Mouse (Mus musculus): ENCODE results near the gene Prtg. TPM values are rescaled to one million over a fixed set of nuclear protein-coding genes. Genes with fewer than 3 reads are reported as not detected.
A peak's percentile ranks its signal among the peaks of the same experiment; 100 is the strongest.

The Prtg gene
- not detected in 2 replicates for polyA plus RNA-seq (2012; ENCODE audit: insufficient read depth, insufficient read length, missing spikeins)

- H3K27ac ChIP-seq (ENCODE audit: insufficient read depth, low read depth, low read length): no peak within 1 kb of the TSS
- H3K4me3 ChIP-seq (ENCODE audit: insufficient read depth, low read length): peak within 1 kb of the TSS; percentile 86
- H3K4me1 ChIP-seq (ENCODE audit: control insufficient read depth, insufficient read depth, low read length): no peaks in the 10 kb centered on the region
- TF ChIP-seq CTCF (IDR thresholded peaks at IDR 0.05; ENCODE audit: low read depth, low read length) (no peak), POLR2A (IDR thresholded peaks at IDR 0.05; ENCODE audit: borderline replicate concordance, low read depth, low read length) (no peak)
Measured at GRCm38 (mm10) chr9:72806731-72807419, at the start of gene Prtg. Gene Prtg, plus strand, starts transcription at chr9:72806874.

DNA sequence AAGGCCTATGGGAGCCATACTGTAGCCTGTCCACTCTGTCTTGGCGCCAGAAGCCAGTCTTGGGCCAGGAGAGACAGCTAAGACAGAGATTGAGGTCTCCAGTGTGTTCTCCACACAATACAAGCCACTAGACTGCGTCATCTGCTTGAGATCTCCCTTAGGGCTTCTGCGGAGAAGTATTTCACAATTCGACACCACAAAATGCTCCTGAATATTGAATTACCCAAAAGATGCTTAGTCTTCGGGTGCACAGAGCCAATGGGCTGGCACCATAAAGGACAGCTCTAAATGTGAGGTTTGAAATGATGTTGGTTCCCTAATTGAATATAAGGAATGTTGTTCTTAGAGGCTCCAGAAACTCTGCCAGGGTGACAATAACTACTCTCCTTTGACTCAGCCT, 49.5 kb upstream of the Prtg start:
- no peaks in the 10 kb centered on the region for H3K4me1 ChIP-seq (ENCODE audit: control insufficient read depth, insufficient read depth, low read length)
- TF ChIP-seq POLR2A (IDR thresholded peaks at IDR 0.05; ENCODE audit: borderline replicate concordance, low read depth, low read length): no peak
- no peak for TF ChIP-seq CTCF (IDR thresholded peaks at IDR 0.05; ENCODE audit: low read depth, low read length)
- H3K27ac ChIP-seq (ENCODE audit: insufficient read depth, low read depth, low read length): no peak overlapping the region
- H3K4me3 ChIP-seq (ENCODE audit: insufficient read depth, low read length): no peak overlapping the region

DNA sequence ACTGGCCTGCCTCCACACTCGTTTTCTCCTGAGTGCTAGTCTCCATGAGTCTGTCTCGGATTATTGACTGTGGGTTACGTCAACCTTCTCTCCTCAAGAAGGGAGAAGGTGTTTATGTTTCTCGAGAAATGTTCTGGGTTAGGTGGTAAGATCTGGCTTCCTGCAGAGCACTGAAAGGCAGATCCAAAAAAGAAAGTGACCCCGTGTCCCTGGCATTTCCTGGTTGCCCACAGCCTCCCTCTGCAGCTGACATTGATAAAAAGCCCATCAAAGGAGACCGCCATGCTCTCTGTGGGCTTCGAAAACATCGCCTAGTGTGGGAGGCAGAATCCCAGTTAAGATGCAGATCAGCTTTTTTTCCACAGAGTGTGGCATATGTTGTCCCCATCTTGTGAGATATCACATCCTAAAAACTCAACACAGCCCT, 48.0 kb upstream of the Prtg start:
- H3K4me1 ChIP-seq (ENCODE audit: control insufficient read depth, insufficient read depth, low read length): no peaks in the 10 kb centered on the region
- TF ChIP-seq POLR2A (IDR thresholded peaks at IDR 0.05; ENCODE audit: borderline replicate concordance, low read depth, low read length): no peak
- no peak for TF ChIP-seq CTCF (IDR thresholded peaks at IDR 0.05; ENCODE audit: low read depth, low read length)
- H3K27ac ChIP-seq (ENCODE audit: insufficient read depth, low read depth, low read length): no peak overlapping the region
- no peak overlapping the region for H3K4me3 ChIP-seq (ENCODE audit: insufficient read depth, low read length)

DNA sequence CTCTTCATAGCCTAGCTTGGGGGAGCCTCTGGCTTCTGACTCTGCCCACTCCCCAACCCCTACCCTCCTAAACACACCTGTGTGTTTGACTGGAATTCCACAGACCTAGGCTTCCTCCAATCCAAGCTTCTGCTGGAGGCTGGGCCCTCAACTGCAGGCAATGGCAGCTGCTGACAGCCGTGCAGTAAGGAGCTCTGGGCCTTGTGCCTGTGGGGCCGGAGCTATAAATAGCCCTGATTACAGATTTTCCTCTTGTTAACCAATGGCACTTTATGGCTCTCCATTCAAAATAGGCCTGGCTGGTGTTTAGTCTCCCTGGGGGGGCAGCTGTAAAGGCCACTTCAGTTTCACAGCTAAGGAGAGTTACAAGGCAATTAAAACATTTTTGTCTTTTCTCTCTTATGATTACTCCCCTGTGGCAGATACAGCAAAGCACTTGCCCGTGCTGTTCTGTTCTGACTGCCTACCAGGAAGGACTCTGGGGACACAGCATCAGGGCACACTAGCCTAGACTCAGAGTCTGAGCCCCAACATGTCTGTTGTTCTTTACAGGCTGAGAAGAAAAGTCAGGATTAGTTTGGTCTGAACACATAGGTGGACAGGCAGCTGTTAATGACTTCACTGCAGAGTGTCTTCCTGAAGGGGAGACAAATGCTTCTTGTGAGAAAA, 43.5 kb upstream of the Prtg start:
- no peak overlapping the region for H3K27ac ChIP-seq (ENCODE audit: insufficient read depth, low read depth, low read length)
- H3K4me3 ChIP-seq (ENCODE audit: insufficient read depth, low read length): no peak overlapping the region
- TF ChIP-seq POLR2A (IDR thresholded peaks at IDR 0.05; ENCODE audit: borderline replicate concordance, low read depth, low read length): no peak
- no peak for TF ChIP-seq CTCF (IDR thresholded peaks at IDR 0.05; ENCODE audit: low read depth, low read length)
- no peaks in the 10 kb centered on the region for H3K4me1 ChIP-seq (ENCODE audit: control insufficient read depth, insufficient read depth, low read length)

DNA sequence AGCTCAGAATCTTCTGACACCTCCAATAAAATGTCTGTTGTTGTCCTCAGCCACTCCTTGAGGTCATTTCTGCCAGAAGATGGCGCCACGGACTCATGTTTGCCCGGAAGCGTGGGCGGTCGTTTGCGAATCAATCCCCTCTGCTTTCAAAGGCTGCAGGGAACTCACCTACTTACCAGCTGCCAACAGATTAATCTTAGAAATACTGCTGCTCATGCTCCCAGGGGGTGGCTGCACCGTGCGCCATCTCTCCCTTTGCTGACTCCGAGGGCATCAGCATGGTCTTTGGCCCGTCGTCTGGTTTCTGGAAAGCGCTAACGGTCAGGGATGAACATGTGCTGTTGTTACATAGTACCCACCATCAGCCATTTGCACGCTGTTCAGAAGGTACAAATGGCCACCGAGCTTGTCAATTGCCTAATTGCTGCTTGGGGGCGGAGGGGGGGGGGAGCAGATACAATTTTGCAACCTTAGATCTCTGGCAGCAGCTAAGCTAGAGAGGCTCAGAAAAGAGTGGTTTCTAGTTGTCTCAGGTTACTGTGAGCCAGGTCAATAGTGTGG, 39.8 kb upstream of the Prtg start:
- no peak for TF ChIP-seq POLR2A (IDR thresholded peaks at IDR 0.05; ENCODE audit: borderline replicate concordance, low read depth, low read length)
- peak; percentile 85 for TF ChIP-seq CTCF (IDR thresholded peaks at IDR 0.05; ENCODE audit: low read depth, low read length)
- H3K4me3 ChIP-seq (ENCODE audit: insufficient read depth, low read length): peak overlapping the region; percentile 50
- no peaks in the 10 kb centered on the region for H3K4me1 ChIP-seq (ENCODE audit: control insufficient read depth, insufficient read depth, low read length)
- H3K27ac ChIP-seq (ENCODE audit: insufficient read depth, low read depth, low read length): no peak overlapping the region

DNA sequence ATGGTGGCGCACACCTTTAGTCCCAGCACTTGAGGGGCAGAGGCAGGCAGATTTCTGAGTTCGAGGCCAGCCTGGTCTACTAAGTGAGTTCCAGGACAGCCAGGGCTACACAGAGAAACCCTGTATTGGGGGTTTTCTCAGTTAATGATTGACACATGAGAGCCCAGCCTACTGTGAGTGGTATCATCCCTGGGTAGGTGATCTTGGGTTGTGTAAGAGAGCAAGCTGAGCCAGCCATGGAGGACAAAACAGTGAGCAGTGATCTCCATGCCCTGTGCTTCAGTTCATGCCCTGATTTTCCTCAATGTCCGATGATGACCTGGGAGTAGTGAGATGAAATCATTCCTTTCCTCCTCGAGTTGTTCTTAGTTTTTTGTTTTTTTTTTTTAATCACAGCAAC, 31.7 kb upstream of the Prtg start:
- TF ChIP-seq CTCF (IDR thresholded peaks at IDR 0.05; ENCODE audit: low read depth, low read length) (no peak), POLR2A (IDR thresholded peaks at IDR 0.05; ENCODE audit: borderline replicate concordance, low read depth, low read length) (no peak)
- Histone ChIP-seq H3K27ac (ENCODE audit: insufficient read depth, low read depth, low read length) (no peak overlapping the region), H3K4me1 (ENCODE audit: control insufficient read depth, insufficient read depth, low read length) (no peaks in the 10 kb centered on the region)

GRCm38 (mm10) chr9:72779004-72779403, 27.7 kb upstream of the Prtg start:
- no peak overlapping the region for H3K4me3 ChIP-seq (ENCODE audit: insufficient read depth, low read length)
- H3K27ac ChIP-seq (ENCODE audit: insufficient read depth, low read depth, low read length): no peak overlapping the region
- TF ChIP-seq POLR2A (IDR thresholded peaks at IDR 0.05; ENCODE audit: borderline replicate concordance, low read depth, low read length): no peak
- no peak for TF ChIP-seq CTCF (IDR thresholded peaks at IDR 0.05; ENCODE audit: low read depth, low read length)
- H3K4me1 ChIP-seq (ENCODE audit: control insufficient read depth, insufficient read depth, low read length): no peaks in the 10 kb centered on the region; the same call in 1 of the 2 replicates

More for the DNA sequence above, 31.7 kb upstream of the Prtg start:
- no peak overlapping the region for H3K4me3 ChIP-seq (ENCODE audit: insufficient read depth, low read length)

DNA sequence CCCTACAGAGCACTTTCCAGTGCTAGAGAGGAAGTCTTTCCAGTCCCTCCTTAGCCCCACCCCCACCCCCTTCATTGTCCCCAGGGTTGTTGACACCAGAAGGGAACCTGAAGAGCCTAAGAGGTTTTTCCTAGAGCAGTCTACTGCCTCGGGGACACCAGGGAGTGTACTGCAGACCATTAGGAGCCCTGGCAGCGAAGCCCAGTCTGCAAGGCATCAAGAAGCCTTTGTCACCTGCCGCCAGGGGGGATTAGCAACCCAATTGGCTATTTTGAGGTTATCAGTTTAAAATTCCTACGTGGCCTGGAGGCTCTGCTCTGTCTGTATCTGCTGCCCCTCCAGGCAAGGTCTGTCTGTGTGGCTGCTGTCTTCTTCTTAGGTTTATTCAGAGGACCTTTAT, 26.9 kb upstream of the Prtg start:
- no peaks in the 10 kb centered on the region; the same call in 1 of the 2 replicates for H3K4me1 ChIP-seq (ENCODE audit: control insufficient read depth, insufficient read depth, low read length)
- TF ChIP-seq CTCF (IDR thresholded peaks at IDR 0.05; ENCODE audit: low read depth, low read length) (no peak), POLR2A (IDR thresholded peaks at IDR 0.05; ENCODE audit: borderline replicate concordance, low read depth, low read length) (no peak)
- no peak overlapping the region for H3K4me3 ChIP-seq (ENCODE audit: insufficient read depth, low read length)
- no peak overlapping the region for H3K27ac ChIP-seq (ENCODE audit: insufficient read depth, low read depth, low read length)

DNA sequence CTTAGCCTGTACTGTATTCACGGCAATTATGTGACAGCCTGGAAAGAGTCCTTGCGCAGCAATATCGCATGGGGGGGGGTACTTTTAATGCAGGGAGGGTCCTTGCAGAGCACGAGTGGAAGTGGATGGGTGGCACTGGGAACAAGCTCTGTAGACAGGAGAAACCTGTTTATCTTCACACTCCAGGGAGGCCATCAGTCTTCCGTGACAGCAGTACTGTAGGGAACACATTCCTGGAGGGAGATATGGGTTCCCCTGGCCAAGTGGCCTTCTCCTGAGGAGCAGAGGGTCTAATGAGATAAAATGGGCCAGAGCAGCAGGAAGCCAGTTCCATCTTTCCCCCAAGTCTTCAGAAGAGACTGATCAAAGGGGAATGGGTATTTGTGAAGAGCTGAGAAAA, 26.0 kb upstream of the Prtg start:
- H3K4me3 ChIP-seq (ENCODE audit: insufficient read depth, low read length): no peak overlapping the region
- H3K27ac ChIP-seq (ENCODE audit: insufficient read depth, low read depth, low read length): no peak overlapping the region
- no peaks in the 10 kb centered on the region; the same call in 1 of the 2 replicates for H3K4me1 ChIP-seq (ENCODE audit: control insufficient read depth, insufficient read depth, low read length)
- TF ChIP-seq POLR2A (IDR thresholded peaks at IDR 0.05; ENCODE audit: borderline replicate concordance, low read depth, low read length) (no peak), CTCF (IDR thresholded peaks at IDR 0.05; ENCODE audit: low read depth, low read length) (no peak)

DNA sequence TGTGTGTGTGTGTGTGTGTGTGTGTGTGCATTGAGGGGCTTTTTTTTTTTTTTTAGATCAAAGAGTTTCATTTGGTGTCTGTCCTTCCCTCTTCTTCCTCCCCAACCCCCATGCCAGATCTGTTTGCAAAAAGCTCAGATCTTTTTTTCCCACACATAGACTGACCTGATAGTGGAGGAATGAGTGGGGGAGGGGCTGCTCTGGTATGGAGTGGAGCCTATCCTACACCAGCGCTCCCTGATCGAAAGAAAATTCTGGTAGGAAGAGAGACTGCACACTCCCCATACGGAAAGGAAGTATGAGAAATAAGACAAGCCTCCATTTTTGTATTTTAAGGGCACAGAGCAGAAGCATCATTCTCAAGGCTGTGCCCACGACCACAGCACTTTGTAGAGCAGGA, 25.2 kb upstream of the Prtg start:
- H3K27ac ChIP-seq (ENCODE audit: insufficient read depth, low read depth, low read length): no peak overlapping the region
- TF ChIP-seq CTCF (IDR thresholded peaks at IDR 0.05; ENCODE audit: low read depth, low read length) (no peak), POLR2A (IDR thresholded peaks at IDR 0.05; ENCODE audit: borderline replicate concordance, low read depth, low read length) (no peak)
- H3K4me3 ChIP-seq (ENCODE audit: insufficient read depth, low read length): no peak overlapping the region
- H3K4me1 ChIP-seq (ENCODE audit: control insufficient read depth, insufficient read depth, low read length): no peaks in the 10 kb centered on the region; the same call in 1 of the 2 replicates
